In genomic region chr2:143041596-143041995, GRCm38 (mm10) we compare ENCODE assay signal across 23 mouse cellular contexts. TPM values are rescaled to one million over a fixed set of nuclear protein-coding genes. Genes with fewer than 3 reads are reported as not detected.
"Had no signal": no experiment of that assay in that cellular context is flagged by ENCODE, and none has a peak within 500 bp of the region (broad histone marks: within the 10 kb centered on the region; RNA-seq: fewer than 3 reads in every experiment).

No protein-coding gene starts in this region.

- DNase-seq: kidney, adult 9 months; kidney, postnatal 14 days; kidney, postnatal 4 days; left cerebral cortex, postnatal 4 days; lung, adult 2 months; lung, postnatal 14 days; lung, postnatal 4 days; retina, postnatal 1 day; thymus, adult 18-20 months; thymus, postnatal 36 days had no signal

RNA-seq across cellular contexts. Expression of gene Otor, which starts 36.7 kb away (rescaled TPM):
- total RNA-seq: layer of hippocampus, postnatal 14 days; left cerebral cortex, adult 8-10 months; left cerebral cortex, postnatal 14 days; megakaryocyte progenitor cell, adult 5-6 weeks; megakaryocyte-erythroid progenitor cell, adult 5-6 weeks; monocyte, adult 5-6 weeks; neutrophil, adult 5-6 weeks had no signal
- polyA plus RNA-seq: liver, embryonic 15.5 days; lung, adult 2 months; myocyte; small intestine, adult 2 months; spleen, adult 2 months; testis, adult 2 months; urinary bladder, adult 2 months had no signal
